Mouse (Mus musculus) left cerebral cortex, adult 8-10 months (tissue): ENCODE measurements at regions not wholly inside any gene's neighbourhood (a gene's known extent, or its start where the extent isn't known, plus 50 kb on each side); places are given as distances from the start of the nearest gene placed in this dataset.

Source experiments
- DNase-seq, 2 experiments: peaks; one replicate each; pipeline ENCODE4 v3.0.0; 2022; ENCODE audit warnings: low spot score in 2 of 2

- DNase-seq = no peak
These were observed 148.5 kb downstream of the Clic5 start for GRCm38 (mm10) chr17:44336842-44337241.

- DNase-seq = no peak
These were observed 148.9 kb downstream of the Clic5 start for GRCm38 (mm10) chr17:44337253-44337652.

GRCm38 (mm10) chr17:44344542-44344941 lies 156.2 kb downstream of the Clic5 start:
- no peak for DNase-seq

DNA sequence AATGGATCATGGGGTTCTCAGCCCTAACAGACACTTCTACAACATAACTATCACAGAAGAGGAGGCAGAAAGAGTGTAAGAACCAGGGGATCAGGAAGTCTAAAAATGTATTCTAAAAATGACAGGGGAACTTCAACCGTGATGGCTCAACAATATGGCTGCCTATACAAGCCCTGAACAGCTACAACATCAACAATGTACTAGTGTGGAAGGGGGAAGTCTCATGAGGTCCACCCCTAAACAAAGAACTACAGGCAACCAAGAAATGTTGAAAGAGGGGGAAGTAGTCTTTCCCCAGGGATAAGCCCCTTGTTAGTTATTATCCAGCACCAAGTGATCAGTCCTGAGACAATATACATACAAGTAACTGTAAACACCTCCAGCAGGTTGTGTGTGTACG lies 157.0 kb downstream of the Clic5 start:
- DNase-seq = no peak

GRCm38 (mm10) chr17:44350201-44350948 lies 162.0 kb downstream of the Clic5 start:
- DNase-seq = no peak

- DNase-seq = no peak
These were observed 162.5 kb downstream of the Clic5 start for GRCm38 (mm10) chr17:44350949-44351244.

- DNase-seq = no peak
These were observed 163.2 kb downstream of the Clic5 start for GRCm38 (mm10) chr17:44351499-44352117.

DNA sequence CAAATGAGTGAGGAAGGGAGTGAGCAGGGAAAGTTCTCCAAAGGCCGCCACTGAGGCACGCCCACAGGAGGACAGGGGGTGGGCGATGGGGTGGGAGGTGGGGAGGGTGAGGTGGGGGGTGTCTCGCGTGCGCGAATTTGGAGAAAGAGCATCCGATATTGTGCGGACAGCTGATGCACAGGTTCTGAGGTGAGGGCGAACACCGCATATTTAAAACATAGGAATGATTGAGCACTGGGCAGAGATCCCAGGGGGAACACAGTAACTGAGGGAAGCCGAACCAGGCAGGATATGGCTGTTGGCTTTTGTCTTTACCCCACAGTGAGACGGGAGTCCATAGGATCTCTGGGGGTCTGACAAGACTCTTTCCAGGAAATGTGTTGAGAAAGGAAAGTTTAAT lies 163.8 kb downstream of the Clic5 start:
- no peak for DNase-seq

- no peak for DNase-seq
These were observed 174.7 kb downstream of the Clic5 start for GRCm38 (mm10) chr17:44363111-44363510.

- no peak for DNase-seq
These were observed 176.1 kb downstream of the Clic5 start for GRCm38 (mm10) chr17:44364494-44364893.

- DNase-seq = no peak
These were observed 178.1 kb downstream of the Clic5 start for GRCm38 (mm10) chr17:44366438-44366837.

GRCm38 (mm10) chr17:44367561-44367960 lies 179.2 kb downstream of the Clic5 start:
- DNase-seq = no peak

DNA sequence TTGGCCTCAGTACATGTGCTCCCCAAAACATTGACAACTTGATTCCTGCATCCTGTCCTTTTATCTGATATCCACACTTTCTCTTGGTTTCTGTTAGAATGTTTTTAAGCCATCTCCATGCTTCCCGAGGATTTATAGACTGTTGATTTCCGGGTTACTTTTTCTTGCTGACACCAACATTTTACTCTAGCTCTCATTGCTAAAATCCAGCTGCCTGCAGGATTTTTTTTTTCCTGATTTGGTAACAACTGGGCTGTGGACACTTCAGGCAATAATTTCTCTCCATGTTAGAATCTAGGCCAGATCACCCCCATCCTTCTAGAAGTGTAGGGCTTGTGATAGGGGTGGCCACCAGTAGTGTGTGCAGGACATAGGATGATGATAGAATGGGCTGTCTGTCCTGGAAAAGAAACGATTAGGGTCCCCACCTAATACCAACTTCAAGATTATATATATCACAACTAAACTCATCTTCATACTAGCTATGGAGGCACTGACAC lies 182.6 kb downstream of the Clic5 start:
- no peak for DNase-seq

GRCm38 (mm10) chr17:44371620-44372019 lies 183.2 kb downstream of the Clic5 start:
- no peak for DNase-seq

- DNase-seq = no peak
These were observed 185.5 kb downstream of the Clic5 start for GRCm38 (mm10) chr17:44373744-44374456.

DNA sequence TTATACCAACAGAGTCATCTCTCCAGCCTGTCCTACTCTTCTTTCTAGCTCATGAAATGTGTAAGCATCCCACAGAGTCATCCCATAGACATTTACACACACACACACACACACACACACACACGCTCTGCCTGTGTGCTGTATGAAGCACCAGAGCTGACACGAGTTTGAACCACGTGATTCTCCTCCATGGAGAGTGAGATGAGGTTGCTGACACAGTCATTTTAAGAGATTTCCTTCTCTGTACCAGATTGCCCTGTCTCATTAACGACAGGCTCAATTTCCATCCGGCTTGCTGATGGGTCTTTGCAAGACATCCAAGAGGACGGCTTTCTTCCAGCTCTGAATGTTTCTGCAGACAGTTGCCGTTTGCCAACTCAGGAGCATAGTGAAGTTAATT lies 190.0 kb downstream of the Clic5 start:
- DNase-seq = no peak

DNA sequence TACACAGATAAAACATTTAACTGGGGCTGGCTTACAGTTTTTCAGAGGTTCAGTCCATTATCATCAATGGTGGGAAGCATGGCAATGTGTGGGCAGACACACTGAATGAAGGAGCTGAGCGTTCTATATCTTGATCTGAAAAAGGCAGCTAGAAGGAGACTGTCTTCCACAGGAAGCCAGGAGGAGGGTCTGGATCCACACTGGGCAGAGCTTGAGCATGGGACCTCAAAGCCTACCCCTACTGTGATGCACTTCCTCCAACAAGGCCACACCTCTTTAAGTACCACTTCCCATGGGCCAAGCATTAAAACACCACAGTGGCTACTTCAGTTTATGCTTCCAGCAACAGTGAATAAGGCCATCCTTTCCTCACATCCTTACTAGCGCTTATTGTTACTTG lies 200.5 kb downstream of the Clic5 start:
- DNase-seq = no peak

DNA sequence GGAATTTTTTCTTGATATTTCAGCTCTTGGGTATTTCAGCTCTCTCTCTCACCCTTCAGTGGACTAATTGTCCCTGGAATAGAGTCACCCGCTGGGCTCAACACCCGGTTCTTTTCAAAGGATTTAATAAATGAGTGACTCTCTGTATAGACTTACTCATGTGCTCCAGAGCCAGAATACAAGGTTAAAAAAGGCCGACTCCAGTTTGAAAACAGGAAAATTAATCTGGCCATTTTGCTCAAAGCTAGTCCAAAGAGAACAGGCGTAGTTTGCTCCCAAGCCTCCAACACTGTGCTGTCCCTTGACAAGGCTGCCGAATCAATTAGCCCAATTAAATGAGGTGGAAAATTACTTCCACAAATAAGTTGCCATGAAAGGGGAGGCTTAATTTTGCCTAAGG lies 209.4 kb downstream of the Clic5 start:
- no peak for DNase-seq

DNA sequence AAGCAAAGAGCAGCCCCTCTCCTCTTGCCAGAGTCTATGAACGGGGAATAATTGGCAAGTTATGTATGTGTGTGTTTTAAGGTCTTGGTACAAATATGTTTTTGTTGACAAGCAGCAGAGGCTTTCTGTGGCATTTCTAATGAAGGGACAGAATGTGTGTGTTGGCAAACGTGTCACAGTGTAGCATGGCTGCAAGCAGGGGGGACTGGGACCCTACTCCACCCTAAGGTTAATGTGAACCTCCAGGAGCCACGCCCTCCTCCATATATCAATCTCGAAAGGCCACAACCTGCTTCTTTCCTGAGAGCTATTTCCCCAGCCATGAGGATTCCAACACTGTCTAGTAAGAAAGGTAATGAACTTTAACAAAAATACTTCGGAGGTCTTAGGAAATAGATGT lies 209.8 kb downstream of the Clic5 start:
- DNase-seq = no peak

DNA sequence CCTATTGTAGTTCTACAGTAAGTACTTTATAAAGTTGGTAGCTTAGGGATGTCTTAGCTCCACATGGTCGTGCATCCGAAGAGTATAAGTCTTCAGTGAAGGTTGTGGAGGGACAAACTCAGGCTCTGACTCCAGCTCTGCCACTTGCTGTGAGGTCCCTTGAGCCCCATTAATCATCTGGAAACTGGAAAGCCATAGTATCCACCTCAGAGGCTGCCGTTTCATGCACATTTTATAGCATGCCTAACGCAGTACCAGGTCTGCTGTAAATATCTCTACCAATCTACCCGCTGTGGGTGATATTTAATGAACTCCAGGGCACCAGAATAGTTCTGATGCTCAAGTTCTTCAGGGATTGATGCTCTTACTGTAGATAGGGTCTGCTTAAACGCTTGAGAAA lies 216.5 kb downstream of the Clic5 start:
- no peak for DNase-seq

DNA sequence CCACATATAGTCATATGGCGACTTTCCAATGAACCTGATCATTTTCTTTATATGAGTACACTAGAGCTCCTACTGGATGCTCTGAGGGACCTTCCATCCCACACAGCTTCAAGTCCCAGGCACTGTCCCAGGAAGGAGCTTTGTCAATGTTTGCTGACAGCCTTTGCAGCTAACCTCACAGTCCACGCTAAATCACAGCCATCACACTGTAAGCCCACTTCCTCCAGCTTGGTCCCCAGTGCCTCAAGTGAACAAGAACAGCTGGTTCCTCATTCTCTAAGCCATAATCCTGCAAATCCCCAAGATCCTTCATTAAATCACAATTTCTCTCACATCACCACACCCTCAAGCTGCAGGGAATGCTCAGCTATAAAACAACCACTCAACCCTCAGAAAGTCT lies 222.6 kb downstream of the Clic5 start:
- no peak for DNase-seq

- no peak for DNase-seq
These were observed 230.5 kb downstream of the Clic5 start for GRCm38 (mm10) chr17:44418676-44419404.
